Mouse (Mus musculus): ENCODE data around the gene Tmem115. TPM values are rescaled to one million over a fixed set of nuclear protein-coding genes. Genes with fewer than 3 reads are reported as not detected.
A peak's percentile ranks its signal among the peaks of the same experiment; 100 is the strongest.
"Not testable (repeated sequence)": the region's sequence is repeated elsewhere in the genome, so short reads cannot be mapped to it uniquely, and the experiment has no call there.

Tmem115 gene
- total and polyA plus RNA-seq, 2 experiments from 2014 or later: 49.7 to 51.4 TPM

- TF ChIP-seq CTCF (IDR thresholded peaks at IDR 0.05; ENCODE audit: low read depth): no peak
- Histone ChIP-seq H3K36me3 (ENCODE audit: insufficient read depth) (peaks cover 40% of the 10 kb centered on the region), H3K4me2 (ENCODE audit: low read depth) (peak overlapping the region; percentile 76), H3K27me3 (ENCODE audit: insufficient read depth, low read length) (no peaks in the 10 kb centered on the region), H3K9ac (peak overlapping the region; percentile 69), H3K9me3 (ENCODE audit: low read length) (no peaks in the 10 kb centered on the region), H3K27ac (ENCODE audit: low read depth, low read length) (peak overlapping the region; percentile 89; the same call in 1 of the 2 replicates), H3K4me3 (ENCODE audit: low read depth, low read length) (peak overlapping the region; percentile 63), H3K4me1 (ENCODE audit: insufficient read depth) (peaks cover 24% of the 10 kb centered on the region)
- DNase-seq (no peak), ATAC-seq (no peak)
- 37% methylated on average over 13 of the region's 13 CpGs for WGBS
Observed at GRCm38 (mm10) chr9:107570016-107570415, 36.3 kb downstream of the Tmem115 start.

- no peak for TF ChIP-seq CTCF (IDR thresholded peaks at IDR 0.05; ENCODE audit: low read depth)
- Histone ChIP-seq H3K9ac (no peak overlapping the region), H3K4me1 (ENCODE audit: insufficient read depth) (peaks cover 24% of the 10 kb centered on the region), H3K27ac (ENCODE audit: low read depth, low read length) (0 out of 2 replicates have a peak overlapping the region, but pooled peaks have one; percentile 4), H3K4me3 (ENCODE audit: low read depth, low read length) (0 out of 2 replicates have a peak overlapping the region, but pooled peaks have one; percentile 63), H3K27me3 (ENCODE audit: insufficient read depth, low read length) (no peaks in the 10 kb centered on the region), H3K4me2 (ENCODE audit: low read depth) (peak overlapping the region; percentile 76), H3K36me3 (ENCODE audit: insufficient read depth) (peaks cover 34% of the 10 kb centered on the region), H3K9me3 (ENCODE audit: low read length) (no peaks in the 10 kb centered on the region)
- WGBS: 94% methylated on average over 21 of the region's 21 CpGs
- DNase-seq (no peak), ATAC-seq (no peak)
Observed at GRCm38 (mm10) chr9:107570845-107571244, 37.1 kb downstream of the Tmem115 start.

- Histone ChIP-seq H3K36me3 (ENCODE audit: insufficient read depth) (peaks cover 34% of the 10 kb centered on the region), H3K4me2 (ENCODE audit: low read depth) (no peak overlapping the region), H3K27me3 (ENCODE audit: insufficient read depth, low read length) (no peaks in the 10 kb centered on the region), H3K27ac (ENCODE audit: low read depth, low read length) (no peak overlapping the region), H3K9me3 (ENCODE audit: low read length) (no peaks in the 10 kb centered on the region), H3K4me1 (ENCODE audit: insufficient read depth) (peaks cover 24% of the 10 kb centered on the region), H3K9ac (no peak overlapping the region), H3K4me3 (ENCODE audit: low read depth, low read length) (no peak overlapping the region)
- no peak for DNase-seq
- 93% methylated on average over 22 of the region's 22 CpGs for WGBS
- no peak for TF ChIP-seq CTCF (IDR thresholded peaks at IDR 0.05; ENCODE audit: low read depth)
- no peak for ATAC-seq
Observed at GRCm38 (mm10) chr9:107571534-107572326, 38.0 kb downstream of the Tmem115 start.

- TF ChIP-seq CTCF (IDR thresholded peaks at IDR 0.05; ENCODE audit: low read depth): no peak
- ATAC-seq (no peak), DNase-seq (no peak)
- Histone ChIP-seq H3K9ac (no peak overlapping the region), H3K4me1 (ENCODE audit: insufficient read depth) (peaks cover 24% of the 10 kb centered on the region), H3K27ac (ENCODE audit: low read depth, low read length) (no peak overlapping the region), H3K9me3 (ENCODE audit: low read length) (no peaks in the 10 kb centered on the region), H3K36me3 (ENCODE audit: insufficient read depth) (peaks cover 34% of the 10 kb centered on the region), H3K4me2 (ENCODE audit: low read depth) (no peak overlapping the region), H3K27me3 (ENCODE audit: insufficient read depth, low read length) (no peaks in the 10 kb centered on the region), H3K4me3 (ENCODE audit: low read depth, low read length) (no peak overlapping the region)
- 95% methylated on average over 2 of the region's 2 CpGs for WGBS
Observed at GRCm38 (mm10) chr9:107572327-107572662, 38.5 kb downstream of the Tmem115 start.

- Histone ChIP-seq H3K4me1 (ENCODE audit: insufficient read depth) (peaks cover 14% of the 10 kb centered on the region), H3K36me3 (ENCODE audit: insufficient read depth) (peaks cover 34% of the 10 kb centered on the region)
- ATAC-seq; H3K9ac ChIP-seq; DNase-seq; H3K4me2 ChIP-seq (ENCODE audit: low read depth); H3K9me3 ChIP-seq (ENCODE audit: low read length); H3K27me3 ChIP-seq (ENCODE audit: insufficient read depth, low read length); H3K4me3 ChIP-seq (ENCODE audit: low read depth, low read length); H3K27ac ChIP-seq (ENCODE audit: low read depth, low read length): not testable (repeated sequence)
- 0 out of 2 replicates have a peak, but pooled peaks have one; percentile 15 for TF ChIP-seq CTCF (IDR thresholded peaks at IDR 0.05; ENCODE audit: low read depth)
- WGBS: 82% methylated on average over 6 of the region's 6 CpGs
Observed at GRCm38 (mm10) chr9:107573774-107574173, 40.0 kb downstream of the Tmem115 start.

GRCm38 (mm10) chr9:107575579-107576356, 42.0 kb downstream of the Tmem115 start:
- no peak overlapping the region for H3K4me3 ChIP-seq (ENCODE audit: low read depth, low read length)
- no peak overlapping the region for H3K27ac ChIP-seq (ENCODE audit: low read depth, low read length)
- DNase-seq (no peak), ATAC-seq (no peak)
- no peak overlapping the region for H3K4me2 ChIP-seq (ENCODE audit: low read depth)
- H3K36me3 ChIP-seq (ENCODE audit: insufficient read depth): peaks cover 34% of the 10 kb centered on the region
- H3K9me3 ChIP-seq (ENCODE audit: low read length): no peaks in the 10 kb centered on the region
- H3K27me3 ChIP-seq (ENCODE audit: insufficient read depth, low read length): no peaks in the 10 kb centered on the region
- H3K9ac ChIP-seq: no peak overlapping the region
- WGBS: 87% methylated on average over 14 of the region's 14 CpGs
- peaks cover 2% of the 10 kb centered on the region; the same call in 1 of the 2 replicates for H3K4me1 ChIP-seq (ENCODE audit: insufficient read depth)
- no peak for TF ChIP-seq CTCF (IDR thresholded peaks at IDR 0.05; ENCODE audit: low read depth)
